Mouse (Mus musculus): ENCODE results near the gene Sirt7.
A peak's percentile ranks its signal among the peaks of the same experiment; 100 is the strongest.

Sirt7 gene

DNA sequence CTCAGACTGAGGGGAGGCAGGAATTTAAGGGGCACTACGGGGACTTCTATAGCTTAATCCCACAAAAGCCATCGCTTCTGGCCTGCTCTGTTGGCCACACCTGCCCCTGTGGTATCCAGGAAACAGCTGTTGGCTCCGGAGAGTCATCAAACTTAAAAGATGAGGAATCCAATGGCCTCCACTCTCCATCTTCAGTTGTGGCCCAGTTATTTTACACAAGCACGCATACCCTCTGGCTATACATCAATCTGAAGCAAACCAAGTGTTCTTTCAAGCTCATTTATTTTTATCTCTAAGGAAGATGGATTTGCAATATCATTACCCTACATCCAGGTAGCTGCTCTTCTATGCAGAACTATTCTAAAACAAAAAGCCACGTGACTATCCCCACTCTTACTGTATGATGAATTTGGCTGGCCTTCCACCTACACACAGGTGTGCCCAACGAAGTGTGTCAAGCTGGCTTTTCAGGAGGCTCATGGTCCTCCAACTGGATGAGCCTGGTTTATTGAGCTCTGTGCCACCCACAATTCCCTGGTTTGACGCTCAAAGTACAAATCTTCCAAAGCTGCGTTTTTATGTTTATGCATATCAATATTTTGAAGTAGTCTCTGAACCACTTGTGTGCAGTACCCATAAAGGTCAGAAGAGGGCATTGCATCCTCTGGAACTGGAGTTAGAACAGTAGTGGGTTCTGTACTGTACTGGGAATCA lies 42.6 kb downstream of the Sirt7 start:
- peak; percentile 37 to 54 for DNase-seq (ENCODE audit: low spot score in 2 of 2)

DNA sequence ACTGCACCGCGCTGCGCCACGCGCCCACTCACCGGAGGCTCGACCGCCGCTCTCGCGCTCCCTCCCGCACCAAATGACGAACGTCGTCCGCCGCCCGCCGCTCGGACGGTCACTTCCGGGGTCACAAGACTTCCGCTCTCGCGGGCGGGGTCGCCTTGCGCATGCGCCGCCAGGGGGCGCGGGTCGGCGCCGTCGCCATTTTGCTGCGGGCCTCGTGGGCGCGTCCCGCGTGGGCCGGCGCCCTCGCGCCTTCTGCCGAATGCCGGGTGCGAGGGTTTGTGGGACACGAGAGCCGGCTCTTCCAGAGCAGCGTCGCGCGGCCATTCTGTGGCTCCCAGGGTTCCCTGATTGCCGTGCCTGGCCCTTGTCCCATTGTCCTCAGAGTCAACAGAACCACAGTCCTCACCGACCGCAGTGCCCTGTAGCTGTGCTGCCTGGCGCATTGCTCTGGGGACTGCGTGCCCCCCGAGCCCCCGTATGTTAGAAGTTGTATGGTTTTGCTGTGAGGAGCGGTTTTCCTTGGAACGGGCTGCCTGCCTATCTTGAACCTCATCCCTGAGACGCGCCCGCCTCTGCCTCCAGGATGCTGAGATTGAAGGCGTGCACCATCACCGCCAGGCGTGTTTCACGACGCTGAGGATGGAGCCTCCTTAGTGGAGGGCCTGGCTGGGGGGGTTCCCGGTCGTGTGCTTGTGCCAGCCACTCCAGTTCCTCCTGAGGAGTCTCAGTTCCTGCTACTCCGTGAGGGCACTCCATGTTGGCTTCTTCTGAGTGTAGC lies 43.4 kb downstream of the Sirt7 start, which contains the start of gene Arhgdia:
Gene Arhgdia (minus strand): TSS at position 135 of the 778 bp plus-strand sequence.
- DNase-seq (ENCODE audit: low spot score in 2 of 2), result peak; percentile 84 to 88

DNA sequence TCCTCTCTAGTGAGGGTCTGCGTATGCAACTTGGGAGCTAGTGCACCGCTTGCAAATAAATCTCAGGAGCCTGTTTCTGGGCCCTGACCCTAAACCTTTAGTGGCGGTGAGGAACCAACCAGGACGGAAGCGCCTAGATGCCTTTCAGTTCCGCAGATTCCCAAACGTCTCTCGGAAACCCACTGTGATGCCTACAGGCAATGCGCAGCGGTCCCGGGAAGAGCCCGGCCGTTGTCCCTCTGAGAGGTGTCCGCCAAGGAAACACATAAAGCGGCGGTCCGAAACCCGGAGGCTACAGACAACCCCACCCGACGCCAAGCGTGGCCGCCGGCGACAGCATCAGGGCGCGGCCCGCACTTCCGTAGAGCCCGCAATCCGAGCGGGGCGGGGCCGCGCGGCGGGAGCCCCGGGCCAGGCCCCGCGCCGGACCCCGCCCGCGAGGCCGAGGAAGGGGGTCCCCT lies 44.1 kb downstream of the Sirt7 start:
- DNase-seq (ENCODE audit: low spot score in 2 of 2), result peak; percentile 48

DNA sequence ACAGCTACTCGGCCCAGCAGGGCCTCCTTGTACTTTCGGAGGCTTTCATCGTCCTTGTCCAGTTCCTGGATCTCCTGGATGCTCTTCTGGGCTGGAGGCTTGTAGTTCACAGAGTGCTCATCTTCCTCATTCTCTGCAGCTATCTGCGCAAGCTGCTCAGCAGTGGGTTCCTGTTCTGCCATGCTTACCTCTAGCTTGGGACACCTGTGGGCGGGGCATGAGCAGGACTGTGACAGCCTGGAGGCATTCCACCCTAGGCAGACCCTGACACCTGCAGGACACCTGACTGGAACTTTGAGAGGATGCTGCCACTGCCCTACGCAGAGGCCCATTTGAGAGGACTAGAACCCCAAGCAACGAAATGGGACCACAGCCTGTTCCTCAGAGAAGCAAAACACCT lies 44.9 kb downstream of the Sirt7 start:
- peak; percentile 48 to 52 for DNase-seq (ENCODE audit: low spot score in 2 of 2)

DNA sequence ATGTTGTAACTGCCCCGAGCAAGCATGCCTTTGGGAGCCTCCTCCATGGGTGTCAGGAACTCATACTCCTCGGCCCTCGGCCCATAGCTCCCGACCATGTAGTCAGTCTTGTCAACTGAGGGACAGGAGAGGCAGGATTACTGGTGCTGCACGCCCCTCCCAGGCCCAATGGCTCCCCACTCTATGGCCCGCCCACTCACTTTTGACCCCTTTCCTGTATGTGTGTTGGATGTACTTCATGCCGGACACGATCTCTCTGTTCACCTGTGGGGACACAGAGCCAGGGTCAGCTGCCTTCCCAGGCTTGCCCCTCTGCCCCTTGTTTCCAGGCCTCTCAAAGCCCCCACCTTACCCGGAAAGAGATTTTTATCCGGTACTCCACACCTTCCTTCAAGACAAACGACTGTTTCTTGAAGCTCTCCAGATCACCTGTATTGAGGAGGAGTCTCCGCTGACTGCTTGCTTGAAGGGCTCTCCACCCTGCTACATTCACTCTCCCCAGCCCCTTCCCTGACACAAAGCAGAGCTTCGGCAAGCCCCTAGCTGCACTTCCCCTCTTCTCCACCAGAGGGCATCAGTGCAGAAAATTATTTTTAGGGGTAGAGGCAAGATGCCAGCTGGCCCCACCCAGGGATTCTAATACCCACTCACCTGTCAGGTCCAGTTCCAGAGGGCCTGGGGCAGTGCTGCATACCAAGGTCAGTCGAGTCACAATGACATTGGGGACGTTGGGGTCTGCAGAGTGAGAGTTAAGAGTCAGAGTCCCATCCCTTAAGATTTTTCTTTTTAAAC lies 45.5 kb downstream of the Sirt7 start:
- peak; percentile 65 to 73 for DNase-seq (ENCODE audit: low spot score in 2 of 2)

DNA sequence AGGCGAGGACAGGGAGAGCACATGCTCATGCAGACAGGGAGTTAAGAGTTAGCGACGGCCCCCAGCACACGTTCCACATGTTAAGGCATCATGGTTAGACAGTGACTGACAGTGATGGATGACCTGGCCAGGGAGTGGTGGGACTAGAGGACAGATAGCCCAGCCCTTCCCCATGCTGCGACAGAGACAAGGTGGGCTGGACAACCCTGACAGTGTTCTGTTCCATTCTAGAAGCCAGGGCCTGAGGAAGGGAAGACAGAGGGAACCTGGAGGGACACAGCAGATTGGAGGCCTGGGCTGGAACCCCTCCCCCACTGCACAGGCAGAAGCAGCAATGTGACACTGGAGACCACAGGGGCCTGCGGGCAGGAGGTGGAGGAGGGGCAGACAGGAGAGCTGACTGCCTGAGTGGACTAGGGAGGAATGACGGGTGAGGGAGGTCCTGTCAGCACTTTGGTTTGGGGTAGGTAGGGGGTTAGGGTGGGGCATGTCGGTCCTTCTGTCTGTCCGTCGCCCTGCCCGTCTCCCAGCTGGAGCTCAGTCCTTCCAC lies 46.3 kb downstream of the Sirt7 start:
- DNase-seq (ENCODE audit: low spot score in 2 of 2), result no peak

DNA sequence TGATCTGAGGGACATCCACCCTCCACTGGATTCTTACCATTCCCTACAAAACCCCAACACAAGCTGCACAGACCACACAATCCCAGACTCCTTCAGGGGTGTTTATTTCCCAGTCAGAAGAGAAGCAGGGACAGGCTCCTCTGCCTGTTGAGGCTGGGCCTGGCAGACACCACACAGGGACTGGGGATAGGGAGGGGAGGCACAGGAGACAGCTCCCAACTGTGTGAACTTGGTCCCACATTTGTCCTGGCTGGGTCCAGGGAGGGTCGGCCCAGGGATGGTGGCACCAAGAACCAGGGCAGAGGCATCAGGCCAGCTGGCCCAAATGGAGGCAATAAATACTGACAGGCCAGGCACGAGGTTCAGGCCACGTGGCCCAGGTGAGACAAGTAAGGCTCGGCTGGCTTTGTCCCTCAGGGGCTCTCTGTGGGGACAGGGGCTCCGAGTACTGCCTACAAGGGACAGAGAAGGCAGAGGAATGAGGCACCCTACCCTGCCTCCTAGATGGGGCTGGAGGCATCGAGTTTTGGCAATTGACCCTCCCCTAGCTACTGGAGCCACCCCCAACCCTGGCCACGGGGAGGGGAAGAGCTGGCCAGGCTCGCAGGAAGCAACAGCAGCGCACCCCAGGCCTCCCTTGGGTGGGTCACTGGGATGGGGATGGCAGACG lies 46.9 kb downstream of the Sirt7 start:
- DNase-seq (ENCODE audit: low spot score in 2 of 2), result no peak

DNA sequence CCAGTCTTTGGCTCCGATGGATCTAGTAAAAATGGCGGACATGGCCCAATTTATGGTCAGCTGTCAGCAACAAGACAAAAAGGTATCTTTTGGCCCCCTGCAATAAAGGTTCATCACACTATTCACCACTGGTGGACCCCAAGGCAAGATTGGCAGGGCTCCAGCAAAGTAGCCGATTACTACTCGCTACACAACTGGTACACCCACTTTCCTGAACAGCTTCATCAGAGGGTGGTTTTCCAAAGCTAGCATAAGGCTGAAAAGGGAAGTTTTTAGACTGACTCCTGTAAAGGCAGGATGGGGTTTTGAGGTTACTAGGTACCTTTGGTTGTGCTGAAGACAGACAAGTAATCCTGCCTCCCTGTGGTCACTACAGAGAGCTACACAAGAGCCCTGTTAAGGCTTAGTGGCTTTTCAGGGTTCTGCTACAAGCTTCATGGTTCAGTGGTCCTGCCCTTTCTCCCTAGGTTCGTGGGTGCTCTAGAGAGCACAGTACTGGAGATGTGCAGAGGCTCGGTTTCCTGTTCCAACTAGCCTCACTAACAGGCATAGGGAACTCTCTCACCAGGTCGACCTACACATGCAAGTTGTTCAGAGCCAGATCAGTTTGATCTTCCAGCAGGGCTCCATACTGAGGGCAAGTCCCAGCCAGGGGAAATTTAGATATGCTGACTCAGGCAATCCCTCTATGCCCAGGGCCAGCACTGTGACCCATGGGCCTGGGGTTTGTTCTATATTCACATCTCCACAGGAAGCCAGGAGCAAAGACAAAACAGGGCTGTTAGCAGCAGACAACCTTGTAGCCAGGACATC lies 47.6 kb downstream of the Sirt7 start:
- peak; percentile 17 to 25 for DNase-seq (ENCODE audit: low spot score in 2 of 2)

DNA sequence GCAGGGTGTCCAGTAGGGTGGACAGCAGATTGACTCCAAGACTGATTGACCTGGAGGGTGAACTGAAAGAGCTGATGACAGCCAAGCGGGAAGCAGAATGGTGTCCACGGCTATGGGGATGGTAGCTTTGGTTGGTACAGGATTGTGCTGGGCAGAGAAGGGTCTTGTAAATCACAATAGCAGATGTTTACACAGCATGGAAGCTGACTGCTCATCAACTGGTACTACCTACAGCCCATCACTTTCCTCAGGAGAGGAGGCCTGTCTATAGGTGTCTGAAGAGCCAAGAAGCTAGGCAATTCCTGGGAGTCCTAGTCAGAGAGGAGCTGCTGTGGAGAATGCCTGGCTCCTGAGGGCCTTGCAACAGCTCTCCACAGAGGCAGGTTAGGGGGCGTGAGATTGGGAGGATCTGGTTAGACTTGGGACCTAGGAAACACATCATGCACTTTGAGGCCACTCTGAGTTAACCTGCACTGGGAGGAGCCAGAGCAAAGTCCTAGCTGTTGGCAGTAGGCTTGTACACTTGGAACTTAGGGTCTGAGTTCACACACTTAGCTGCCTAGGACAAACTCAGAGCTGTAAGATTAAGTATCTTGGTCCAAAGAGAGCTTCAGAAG lies 48.6 kb downstream of the Sirt7 start:
- no peak for DNase-seq (ENCODE audit: low spot score in 2 of 2)

DNA sequence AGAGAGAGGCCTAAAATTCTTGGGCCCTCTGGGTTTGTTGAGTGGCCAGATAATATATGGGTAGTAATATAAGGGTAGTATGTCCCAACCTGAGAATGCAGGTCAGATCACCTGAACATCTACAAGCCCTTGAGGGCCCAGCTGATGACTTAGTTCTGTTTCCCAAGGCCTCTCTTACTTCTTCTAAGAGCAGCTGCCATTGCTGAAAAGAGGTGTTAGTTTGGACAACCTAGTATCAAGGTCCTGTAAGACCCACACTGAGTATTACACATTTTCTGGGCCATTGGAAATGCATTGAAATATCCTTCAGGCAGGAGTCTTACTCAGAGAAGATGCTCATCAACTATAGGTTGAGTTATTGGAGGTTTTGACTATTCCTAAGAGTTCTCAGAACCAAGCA lies 49.1 kb downstream of the Sirt7 start:
- no peak for DNase-seq (ENCODE audit: low spot score in 2 of 2)

DNA sequence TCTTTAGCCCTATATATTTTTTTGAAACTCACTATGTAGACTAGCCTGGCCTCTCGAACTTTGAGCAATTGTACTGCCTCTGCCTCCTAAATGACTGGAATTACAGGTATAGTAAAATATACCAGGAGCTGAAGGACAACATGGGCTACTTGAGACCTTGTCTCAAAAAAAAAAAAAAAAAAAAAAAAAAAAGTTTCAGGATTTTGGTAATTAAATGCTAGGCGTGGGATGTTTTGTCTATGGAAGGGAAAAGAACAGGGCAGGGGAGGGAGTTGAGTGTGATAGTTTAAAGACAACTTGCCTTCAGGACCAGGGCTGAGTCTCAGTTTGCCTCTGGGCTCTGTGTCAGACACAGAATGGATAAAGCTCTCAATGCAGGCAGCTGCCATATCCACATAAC lies 50.0 kb downstream of the Sirt7 start:
- no peak for DNase-seq (ENCODE audit: low spot score in 2 of 2)

DNA sequence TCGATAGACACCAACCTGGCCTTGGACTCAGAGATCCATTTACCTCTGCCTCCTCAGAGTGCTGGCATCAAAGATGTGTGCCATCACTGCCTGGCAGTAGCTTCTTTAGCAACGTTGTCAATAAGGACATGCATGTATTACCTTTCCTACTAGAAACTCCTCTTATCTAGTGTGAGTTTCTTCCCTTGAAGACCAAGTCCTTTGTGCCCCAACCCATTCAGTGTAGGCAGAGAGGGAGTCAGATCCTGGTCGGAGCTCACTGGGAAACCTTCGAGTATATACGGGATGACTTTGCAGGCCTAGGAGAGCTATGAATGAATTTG lies 50.8 kb downstream of the Sirt7 start:
- no peak for DNase-seq (ENCODE audit: low spot score in 2 of 2)

DNA sequence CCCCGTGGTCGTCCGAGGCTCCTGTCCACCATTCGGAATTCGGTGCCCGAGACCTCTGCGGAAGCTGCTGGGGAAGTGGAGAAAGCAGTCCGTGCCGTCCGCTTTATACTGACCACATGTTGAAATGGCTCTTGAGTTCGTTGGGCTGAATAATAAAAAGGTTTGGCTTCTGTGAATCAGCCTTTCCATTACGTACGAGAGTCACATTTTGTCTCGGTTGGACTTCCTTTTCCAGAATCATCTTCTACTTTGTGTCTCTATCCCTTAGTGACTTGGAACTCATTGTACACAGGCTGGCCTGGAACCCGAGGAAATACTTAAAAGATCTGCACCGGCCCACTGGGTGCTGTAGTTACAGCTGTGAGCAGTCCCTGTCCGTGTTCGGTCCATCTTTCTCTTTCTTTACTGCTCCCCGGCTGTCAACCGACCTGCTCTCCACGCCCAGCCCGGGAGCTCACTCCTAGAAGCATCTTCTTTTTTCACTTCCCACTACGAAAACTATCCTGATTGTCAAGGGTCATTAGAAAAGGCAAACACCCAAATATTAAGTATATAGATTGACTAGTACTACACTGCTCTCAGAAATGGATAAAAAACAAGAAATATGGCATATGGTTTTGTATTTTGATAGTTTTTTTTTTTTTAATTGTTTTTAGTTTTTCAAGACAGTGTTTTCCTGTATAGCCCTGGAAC lies 51.3 kb downstream of the Sirt7 start:
- no peak for DNase-seq (ENCODE audit: low spot score in 2 of 2)

DNA sequence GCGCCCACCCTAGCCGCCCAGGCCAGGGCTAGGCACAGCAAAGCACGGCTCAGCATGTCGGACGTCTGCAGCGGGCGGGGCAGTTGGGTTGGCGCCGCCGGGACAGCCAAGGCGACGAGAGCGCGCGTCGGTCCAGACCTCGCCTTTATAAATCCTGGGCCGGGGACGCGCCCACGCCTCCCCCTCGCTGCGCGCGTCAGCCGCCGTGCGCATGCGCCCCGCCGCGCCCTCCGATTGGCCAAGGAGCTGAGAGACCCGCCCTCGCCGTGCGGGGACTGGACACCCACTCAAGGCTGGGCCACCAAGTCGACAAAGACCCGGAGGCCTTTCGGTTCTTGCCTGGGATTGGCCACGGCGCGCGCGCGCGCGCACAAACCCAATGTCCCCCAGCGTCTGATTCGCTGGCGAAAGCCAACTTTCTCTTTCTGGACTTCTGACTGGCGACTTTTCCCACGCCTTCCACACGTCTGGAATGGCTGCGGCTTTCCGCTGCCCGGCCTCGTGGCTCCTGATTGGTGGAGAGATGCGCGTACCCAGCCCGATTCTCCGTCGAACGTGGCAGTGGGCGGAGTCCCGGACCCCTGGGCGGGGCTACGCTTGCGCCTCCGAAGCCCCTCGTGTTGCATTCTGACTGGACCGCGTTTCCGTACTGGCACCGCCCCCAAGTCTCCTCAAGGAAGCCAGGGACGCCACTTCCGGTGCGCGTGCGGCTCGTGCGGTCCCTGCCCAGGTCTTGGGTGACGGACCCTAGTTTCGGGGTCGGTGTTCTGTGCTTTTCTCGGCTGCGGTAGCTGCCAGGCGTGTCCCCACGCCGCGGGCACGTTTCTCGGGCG lies 52.1 kb downstream of the Sirt7 start, which contains the start of gene P4hb:
Gene P4hb (minus strand): TSS at position 502 of the 833 bp plus-strand sequence.
- peak; percentile 99 for DNase-seq (ENCODE audit: low spot score in 2 of 2)

DNA sequence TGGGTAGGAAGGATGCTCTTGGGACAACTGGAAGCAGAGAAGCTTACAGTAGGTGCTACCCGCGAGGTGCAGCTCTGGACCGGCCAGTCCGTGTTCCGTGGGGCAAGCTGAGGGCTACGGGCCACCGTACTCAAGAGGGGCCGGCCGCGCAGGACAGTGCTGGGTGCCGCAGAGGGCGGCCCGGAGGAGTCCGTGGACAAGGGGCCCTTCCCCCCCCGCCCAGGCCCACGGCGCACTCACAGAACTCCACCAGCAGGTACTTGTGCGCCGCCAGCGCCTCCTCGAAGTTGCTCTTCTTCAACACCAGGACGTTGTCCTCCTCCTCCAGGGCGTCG lies 52.7 kb downstream of the Sirt7 start:
- peak in 1 of 2 experiments; percentile 14 for DNase-seq (ENCODE audit: low spot score in 2 of 2)

DNA sequence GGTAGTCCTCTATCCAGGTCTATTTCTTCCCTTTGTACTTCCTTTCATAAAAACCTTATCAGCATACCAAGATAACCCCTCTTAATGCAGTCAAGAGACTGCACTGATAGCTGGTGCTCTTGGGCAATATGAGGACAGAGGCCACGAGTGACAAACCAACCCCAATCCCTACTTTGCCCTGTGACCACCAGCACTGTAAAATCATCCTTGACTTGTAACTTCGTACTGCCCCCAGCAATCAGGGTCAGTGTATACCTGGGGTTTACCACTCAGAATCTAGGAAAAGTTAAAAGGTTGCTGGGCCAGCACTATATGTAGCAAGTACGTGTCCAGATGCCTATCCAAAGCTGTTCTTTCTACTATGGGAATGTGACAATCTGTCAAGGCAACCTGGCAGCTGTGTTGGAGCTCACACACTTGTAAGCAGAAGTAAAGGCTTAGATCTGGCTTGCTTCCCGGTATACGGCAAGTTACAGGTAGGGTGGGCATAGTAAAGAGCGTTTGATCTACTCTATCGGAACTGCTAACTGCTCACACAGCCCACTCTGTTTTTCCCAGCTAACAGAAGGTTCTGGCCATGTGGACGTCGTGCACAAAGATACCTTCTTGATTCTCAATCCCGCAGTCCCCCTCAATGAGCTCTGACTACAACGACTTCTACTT lies 53.2 kb downstream of the Sirt7 start:
- no peak for DNase-seq (ENCODE audit: low spot score in 2 of 2)

DNA sequence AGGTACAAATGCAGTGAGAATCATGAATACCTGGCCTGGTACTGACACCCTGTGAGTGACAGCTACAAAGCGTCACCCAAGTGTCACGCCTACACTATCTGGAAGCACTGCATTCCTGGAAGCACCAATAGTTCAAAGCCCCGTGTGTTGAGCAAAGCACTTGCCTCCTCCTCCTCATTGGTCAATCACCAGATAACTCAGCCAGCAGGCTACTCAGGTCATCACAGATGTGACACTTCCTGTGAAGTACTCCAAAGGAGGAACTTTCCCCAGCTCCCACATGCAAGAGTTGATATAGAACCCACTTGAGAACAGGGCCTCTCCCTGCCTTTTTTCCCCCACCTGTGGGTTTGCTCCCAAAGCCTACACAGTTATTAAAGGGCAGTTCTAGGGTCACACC lies 53.9 kb downstream of the Sirt7 start:
- DNase-seq (ENCODE audit: low spot score in 2 of 2), result no peak
